Mouse (Mus musculus) heart, embryonic 14.5 days (tissue): ENCODE measurements around the gene Hip1r. TPM values are rescaled to one million over a fixed set of nuclear protein-coding genes. Genes with fewer than 3 reads are reported as not detected.
A peak's percentile ranks its signal among the peaks of the same experiment; 100 is the strongest.

Source experiments
- ATAC-seq: fragments of 200-750 bp; cut with Nextera tagmentation; 2 replicates; pipeline ENCODE4 v1.8.0; 2017; ENCODE audit warnings: low read depth, moderate TSS enrichment; ENCODE audit not compliant: insufficient number of reproducible peaks, insufficient read depth, low FRiP score
- H3K27ac ChIP-seq, 2 experiments: fragments of 200-500 bp in 1 of 2; fragments of 300-500 bp in 1 of 2; sonication (generic) in 1 of 2; replicated peaks in 1 of 2; 2 replicates each; pipeline ENCODE4 v1.5.1; 2012 to 2014; ENCODE audit warnings: low read depth in 2 of 2, low read length in 2 of 2, control low read depth in 1 of 2, mild to moderate bottlenecking in 1 of 2, mixed read lengths in 1 of 2; ENCODE audit not compliant: control insufficient read depth in 1 of 2, insufficient read depth in 1 of 2
- H3K27me3 ChIP-seq: fragments of 300-500 bp; sonication (generic); 2 replicates; pipeline ENCODE4 v1.6.1; 2014; ENCODE audit warnings: mild to moderate bottlenecking, low read length, control low read depth; ENCODE audit not compliant: control insufficient read depth, insufficient read depth
- H3K36me3 ChIP-seq: fragments of 300-500 bp; sonication (generic); 2 replicates; pipeline ENCODE4 v1.6.1; 2014; ENCODE audit warnings: mild to moderate bottlenecking, control low read depth, low read length, mixed read lengths; ENCODE audit not compliant: control insufficient read depth, insufficient read depth
- H3K4me1 ChIP-seq, 2 experiments: fragments of 200-500 bp in 1 of 2; fragments of 300-500 bp in 1 of 2; sonication (generic) in 1 of 2; 2 replicates each; pipeline ENCODE4 v1.6.1; 2012 to 2014; ENCODE audit warnings: low read length in 2 of 2, control low read depth in 1 of 2, mixed read lengths in 1 of 2; ENCODE audit not compliant: control insufficient read depth in 2 of 2, insufficient read depth in 2 of 2
- H3K4me2 ChIP-seq: fragments of 300-500 bp; sonication (generic); 2 replicates; pipeline ENCODE4 v1.6.1; 2014; ENCODE audit warnings: mild to moderate bottlenecking, low read length
- H3K4me3 ChIP-seq, 2 experiments: fragments of 200-500 bp in 1 of 2; fragments of 300-500 bp in 1 of 2; sonication (generic) in 1 of 2; 2 replicates each; pipeline ENCODE4 v1.5.1; 2012 to 2014; ENCODE audit warnings: low read length in 2 of 2, mild to moderate bottlenecking in 2 of 2, control low read depth in 1 of 2, low read depth in 1 of 2, moderate library complexity in 1 of 2; ENCODE audit not compliant: control insufficient read depth in 1 of 2, insufficient read depth in 1 of 2
- H3K9ac ChIP-seq: fragments of 300-500 bp; sonication (generic); 2 replicates; pipeline ENCODE4 v1.6.1; 2014; ENCODE audit warnings: mild to moderate bottlenecking, low read length
- H3K9me3 ChIP-seq: fragments of 300-500 bp; sonication (generic); 2 replicates; pipeline ENCODE4 v1.6.1; 2016; ENCODE audit warnings: low read length, control low read depth; ENCODE audit not compliant: control insufficient read depth
- WGBS: fragments of 180-500 bp; shearing (Covaris S2); extraction: QIAGEN DNeasy Blood & Tissue Kit; methylation state at CpG from one replicate; pipeline ENCODE4 v1.1.7; 2014; 5-methylcytosine and 5-hydroxymethylcytosine counted together
- polyA plus RNA-seq: library from polyadenylated mRNA; unstranded; fragments of >200 nt; fragmentation: Nextera tagmentation; extraction: Ambion mirVana; gene quantifications from 2 replicates; pipeline ENCODE4 v1.2.1, GENCODE M21; 2014

The Hip1r gene
- polyA plus RNA-seq, 1 experiment from 2014 or later, result 5.3 TPM

- H3K9ac ChIP-seq, result peak overlapping the region; percentile 2; the same call in 1 of the 2 replicates
- no peak overlapping the region for H3K4me3 ChIP-seq
- 39% methylated on average over 9 of the region's 9 CpGs for WGBS
- H3K27ac ChIP-seq, result peak overlapping the region in 1 of 2 experiments; percentile 53; a peak in 2 of 4 replicates
- ATAC-seq, result no peak
- no peaks in the 10 kb centered on the region for H3K9me3 ChIP-seq
- peaks cover 10% of the 10 kb centered on the region for H3K36me3 ChIP-seq
- peaks cover 60 to 86% of the 10 kb centered on the region in 2 experiments for H3K4me1 ChIP-seq
- no peaks in the 10 kb centered on the region for H3K27me3 ChIP-seq
- H3K4me2 ChIP-seq, result peak overlapping the region; percentile 23; the same call in 1 of the 2 replicates
Observed at GRCm38 (mm10) chr5:124017941-124018340, 44.5 kb downstream of the Hip1r start.

GRCm38 (mm10) chr5:124018651-124019050 lies 45.2 kb downstream of the Hip1r start:
- Histone ChIP-seq H3K27me3 (no peaks in the 10 kb centered on the region), H3K27ac (peak overlapping the region in 1 of 2 experiments; percentile 59; a peak in 1 of 4 replicates), H3K4me2 (peak overlapping the region; percentile 33; the same call in 1 of the 2 replicates), H3K4me1 (peaks cover 55 to 86% of the 10 kb centered on the region in 2 experiments), H3K9ac (peak overlapping the region; percentile 16; the same call in 1 of the 2 replicates), H3K9me3 (no peaks in the 10 kb centered on the region), H3K4me3 (no peak overlapping the region), H3K36me3 (peaks cover 10% of the 10 kb centered on the region)
- WGBS, result 78% methylated on average over 9 of the region's 9 CpGs
- ATAC-seq, result no peak

- no peak overlapping the region for H3K4me3 ChIP-seq
- H3K9me3 ChIP-seq, result no peaks in the 10 kb centered on the region
- WGBS, result 41% methylated on average over 12 of the region's 12 CpGs
- H3K36me3 ChIP-seq, result peaks cover 10% of the 10 kb centered on the region
- no peaks in the 10 kb centered on the region for H3K27me3 ChIP-seq
- H3K4me2 ChIP-seq, result peak overlapping the region; percentile 33
- no peak overlapping the region; the same call in 1 of the 2 replicates for H3K9ac ChIP-seq
- H3K4me1 ChIP-seq, result peaks cover 48 to 83% of the 10 kb centered on the region in 2 experiments
- peak overlapping the region; percentile 46 to 59; a peak in 3 of 4 replicates for H3K27ac ChIP-seq
- peak; percentile 32; the same call in 1 of the 2 replicates for ATAC-seq
Observed at GRCm38 (mm10) chr5:124019348-124020216, 46.2 kb downstream of the Hip1r start.

- Histone ChIP-seq H3K4me1 (peaks cover 52 to 83% of the 10 kb centered on the region in 2 experiments), H3K27ac (no peak overlapping the region), H3K27me3 (no peaks in the 10 kb centered on the region), H3K9ac (no peak overlapping the region), H3K9me3 (no peaks in the 10 kb centered on the region), H3K4me2 (no peak overlapping the region), H3K36me3 (peaks cover 10% of the 10 kb centered on the region), H3K4me3 (no peak overlapping the region)
- no peak for ATAC-seq
- 91% methylated on average over 11 of the region's 11 CpGs for WGBS
Observed at GRCm38 (mm10) chr5:124021148-124021547, 47.7 kb downstream of the Hip1r start.

- H3K9ac ChIP-seq, result no peak overlapping the region
Observed at GRCm38 (mm10) chr5:124021701-124022100, 48.3 kb downstream of the Hip1r start.

GRCm38 (mm10) chr5:124022365-124022764 lies 48.9 kb downstream of the Hip1r start:
- no peak for ATAC-seq
- Histone ChIP-seq H3K4me3 (no peak overlapping the region), H3K4me1 (peaks cover 52 to 83% of the 10 kb centered on the region in 2 experiments), H3K9me3 (no peaks in the 10 kb centered on the region), H3K27ac (no peak overlapping the region; a peak in 1 of 4 replicates), H3K36me3 (peaks cover 13% of the 10 kb centered on the region), H3K27me3 (no peaks in the 10 kb centered on the region), H3K9ac (no peak overlapping the region), H3K4me2 (no peak overlapping the region)
- WGBS, result 24% methylated on average over 7 of the region's 7 CpGs

More at GRCm38 (mm10) chr5:124021701-124022100, 48.3 kb downstream of the Hip1r start:
- 88% methylated on average over 11 of the region's 11 CpGs for WGBS
- no peak for ATAC-seq
- Histone ChIP-seq H3K4me1 (peaks cover 54 to 83% of the 10 kb centered on the region in 2 experiments), H3K36me3 (peaks cover 13% of the 10 kb centered on the region), H3K4me3 (no peak overlapping the region), H3K27ac (no peak overlapping the region), H3K4me2 (no peak overlapping the region), H3K9me3 (no peaks in the 10 kb centered on the region), H3K27me3 (no peaks in the 10 kb centered on the region)

GRCm38 (mm10) chr5:124024677-124025076 lies 51.2 kb downstream of the Hip1r start:
- H3K4me1 ChIP-seq, result peaks cover 55 to 83% of the 10 kb centered on the region in 2 experiments
- 0 out of 2 replicates have a peak overlapping the region, but pooled peaks have one; percentile 4 for H3K4me2 ChIP-seq
- peak overlapping the region; percentile 62 for H3K9ac ChIP-seq
- peaks cover 13% of the 10 kb centered on the region for H3K36me3 ChIP-seq
- WGBS, result 61% methylated on average over 6 of the region's 6 CpGs
- peak overlapping the region in 1 of 2 experiments; percentile 85; a peak in 1 of 4 replicates for H3K27ac ChIP-seq
- H3K9me3 ChIP-seq, result no peaks in the 10 kb centered on the region
- H3K27me3 ChIP-seq, result no peaks in the 10 kb centered on the region
- no peak overlapping the region for H3K4me3 ChIP-seq
- no peak for ATAC-seq
